In the genomic region with DNA sequence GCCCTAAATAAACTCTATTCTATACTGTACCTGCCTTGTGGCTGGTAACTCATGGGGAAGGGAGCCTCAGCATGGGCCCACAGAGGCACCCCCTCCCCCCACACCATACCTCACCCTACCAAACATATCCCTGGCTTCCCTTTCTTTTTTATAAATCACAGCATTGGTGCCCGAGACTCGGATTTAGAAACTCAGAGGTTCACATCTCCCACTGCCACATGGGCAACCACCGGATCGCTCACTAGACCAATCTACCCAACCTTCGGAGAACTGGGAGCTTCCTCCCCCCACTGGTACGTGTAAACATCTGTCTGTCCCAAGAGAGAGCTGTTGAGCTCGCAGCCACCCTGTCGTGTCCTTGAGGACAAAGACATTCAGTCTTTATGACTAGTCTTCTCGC, we compare ENCODE assay signal across 15 mouse cellular contexts. TPM values are rescaled to one million over a fixed set of nuclear protein-coding genes. Genes with fewer than 3 reads are reported as not detected.
DNase-seq lines count a peak whose midpoint lies in the region; ATAC-seq and TF ChIP-seq lines count a peak whose summit lies in the region.
"Had no signal": no experiment of that assay in that cellular context is flagged by ENCODE, and none has a peak within 500 bp of the region (broad histone marks: within the 10 kb centered on the region; RNA-seq: fewer than 3 reads in every experiment).

No protein-coding gene starts in this region.

- no peaks in the 10 kb centered on the region for H3K9me3 ChIP-seq in lung, embryonic 14.5 days (ENCODE audit: low read depth, low read length)
- H3K9me3 ChIP-seq in forebrain, embryonic 15.5 days: no peaks in the 10 kb centered on the region
- H3K9me3 ChIP-seq in liver, embryonic 13.5 days (replicated peaks): no peaks in the 10 kb centered on the region

- intact Hi-C loops in left cerebral cortex, postnatal 36 days (cut with DNase I): no loop called here

- no peak overlapping the region for H3K27ac ChIP-seq in lung, embryonic 14.5 days (ENCODE audit: low read depth)
- no peak overlapping the region for H3K27ac ChIP-seq in forebrain, embryonic 15.5 days (replicated peaks)
- H3K27ac ChIP-seq in liver, embryonic 13.5 days: no peak overlapping the region

- H3K4me1 ChIP-seq in lung, embryonic 14.5 days (ENCODE audit: insufficient read depth): peaks cover 4% of the 10 kb centered on the region; the same call in 1 of the 2 replicates
- H3K4me1 ChIP-seq in forebrain, embryonic 15.5 days: peaks cover 23% of the 10 kb centered on the region
- peaks cover 33% of the 10 kb centered on the region for H3K4me1 ChIP-seq in liver, embryonic 13.5 days (replicated peaks)

- 0 out of 2 replicates have a peak overlapping the region, but pooled peaks have one; percentile 36 for H3K4me3 ChIP-seq in lung, embryonic 14.5 days (ENCODE audit: low read depth, low read length)
- H3K4me3 ChIP-seq in forebrain, embryonic 15.5 days: peak overlapping the region; percentile 46
- H3K4me3 ChIP-seq in liver, embryonic 13.5 days (replicated peaks): no peak overlapping the region

- no peaks in the 10 kb centered on the region for H3K36me3 ChIP-seq in lung, embryonic 14.5 days (ENCODE audit: insufficient read depth)
- H3K36me3 ChIP-seq in forebrain, embryonic 15.5 days: no peaks in the 10 kb centered on the region
- no peaks in the 10 kb centered on the region for H3K36me3 ChIP-seq in liver, embryonic 13.5 days

- no peak for DNase-seq in lung, embryonic 14.5 days
- no peak for DNase-seq in lung, postnatal 10 days
- no peak for DNase-seq in liver, embryonic 13.5 days
- DNase-seq in left cerebral cortex, adult 9 months (ENCODE audit: low spot score in 2 of 2): no peak
- no peak for DNase-seq in left cerebral cortex, postnatal 36 days (ENCODE audit: low spot score in 2 of 2)
- no peak for DNase-seq in cerebellum, postnatal 4 days (ENCODE audit: low spot score in 2 of 2)
- DNase-seq: adrenal gland, postnatal 36 days; cerebellum, postnatal 36 days; gastrocnemius, adult 2 months; thymus, postnatal 25 days had no signal

- no peak for TF ChIP-seq CTCF in lung, embryonic 14.5 days (IDR thresholded peaks at IDR 0.05; ENCODE audit: low read depth)

- H3K27me3 ChIP-seq in lung, embryonic 14.5 days (ENCODE audit: insufficient read depth, low read length): no peaks in the 10 kb centered on the region
- no peaks in the 10 kb centered on the region for H3K27me3 ChIP-seq in forebrain, embryonic 15.5 days
- H3K27me3 ChIP-seq in liver, embryonic 13.5 days: no peaks in the 10 kb centered on the region

- WGBS in lung, embryonic 14.5 days: 45% methylated on average over 9 of the region's 9 CpGs
- 21% methylated on average over 9 of the region's 9 CpGs for WGBS in forebrain, embryonic 15.5 days
- 64% methylated on average over 9 of the region's 9 CpGs for WGBS in liver, embryonic 13.5 days (ENCODE audit: insufficient replicate concordance)

- no peak for ATAC-seq in lung, embryonic 14.5 days (ENCODE audit: insufficient read depth)
- ATAC-seq in forebrain, embryonic 15.5 days (replicated peaks): no peak
- no peak for ATAC-seq in liver, embryonic 13.5 days (ENCODE audit: low read depth)

- H3K9ac ChIP-seq in lung, embryonic 14.5 days: no peak overlapping the region
- H3K9ac ChIP-seq in forebrain, embryonic 15.5 days (replicated peaks): no peak overlapping the region
- 0 out of 2 replicates have a peak overlapping the region, but pooled peaks have one; percentile 57 for H3K9ac ChIP-seq in liver, embryonic 13.5 days

- peak overlapping the region; percentile 69; the same call in 1 of the 2 replicates for H3K4me2 ChIP-seq in lung, embryonic 14.5 days
- H3K4me2 ChIP-seq in forebrain, embryonic 15.5 days (replicated peaks): peak overlapping the region; percentile 61
- H3K4me2 ChIP-seq in liver, embryonic 13.5 days: no peak overlapping the region

RNA-seq across cellular contexts. Expression of a gene that starts 3.9 kb away (rescaled TPM):
- 34.7 and 36.3 TPM in 2 replicates for polyA plus RNA-seq in lung, embryonic 14.5 days (2014; fragmentation: Nextera tagmentation; extraction: Ambion mirVana)
- 36.2 and 37.2 TPM in 2 replicates for polyA plus RNA-seq in forebrain, embryonic 15.5 days (2015; fragmentation: Nextera tagmentation; extraction: Ambion mirVana)
- 30.0 and 30.8 TPM in 2 replicates for polyA plus RNA-seq in liver, embryonic 13.5 days (2015; fragmentation: Nextera tagmentation; extraction: Ambion mirVana)
- total RNA-seq in left cerebral cortex, postnatal 36 days (2021): 10 to 100 TPM; 28.1 to 29.4 TPM

RNA-seq across cellular contexts. Expression of a gene that starts 6.6 kb away (rescaled TPM):
- polyA plus RNA-seq in lung, embryonic 14.5 days (2014; fragmentation: Nextera tagmentation; extraction: Ambion mirVana): 0.92 and 2.3 TPM in 2 replicates
- 1.1 and 1.2 TPM in 2 replicates for polyA plus RNA-seq in forebrain, embryonic 15.5 days (2015; fragmentation: Nextera tagmentation; extraction: Ambion mirVana)
- polyA plus RNA-seq in liver, embryonic 13.5 days (2015; fragmentation: Nextera tagmentation; extraction: Ambion mirVana): 0.99 and 1.1 TPM in 2 replicates
- total RNA-seq in left cerebral cortex, postnatal 36 days (2021): under 1 TPM; 0.32 to 0.36 TPM

RNA-seq across cellular contexts. Expression of a gene that starts 35.7 kb away (rescaled TPM):
- polyA plus RNA-seq in lung, embryonic 14.5 days (2014; fragmentation: Nextera tagmentation; extraction: Ambion mirVana): not detected in 2 replicates
- polyA plus RNA-seq in forebrain, embryonic 15.5 days (2015; fragmentation: Nextera tagmentation; extraction: Ambion mirVana): not detected in 2 replicates
- polyA plus RNA-seq in liver, embryonic 13.5 days (2015; fragmentation: Nextera tagmentation; extraction: Ambion mirVana): not detected in 2 replicates
- total RNA-seq in left cerebral cortex, postnatal 36 days (2021): not detected
- total RNA-seq: adrenal gland, postnatal 36 days; gastrocnemius, adult 2 months; liver, adult 2 months; MEL had no signal
- polyA plus RNA-seq: intestine, embryonic 14.5 days; liver, adult 2 months; small intestine, adult 2 months had no signal
